Mouse (Mus musculus): Measurements from ENCODE around the gene Abt1. TPM values are rescaled to one million over a fixed set of nuclear protein-coding genes. Genes with fewer than 3 reads are reported as not detected.

Gene Abt1
- total and polyA plus RNA-seq, 2 experiments from 2014 or later: 4.9 to 5.2 TPM

DNA sequence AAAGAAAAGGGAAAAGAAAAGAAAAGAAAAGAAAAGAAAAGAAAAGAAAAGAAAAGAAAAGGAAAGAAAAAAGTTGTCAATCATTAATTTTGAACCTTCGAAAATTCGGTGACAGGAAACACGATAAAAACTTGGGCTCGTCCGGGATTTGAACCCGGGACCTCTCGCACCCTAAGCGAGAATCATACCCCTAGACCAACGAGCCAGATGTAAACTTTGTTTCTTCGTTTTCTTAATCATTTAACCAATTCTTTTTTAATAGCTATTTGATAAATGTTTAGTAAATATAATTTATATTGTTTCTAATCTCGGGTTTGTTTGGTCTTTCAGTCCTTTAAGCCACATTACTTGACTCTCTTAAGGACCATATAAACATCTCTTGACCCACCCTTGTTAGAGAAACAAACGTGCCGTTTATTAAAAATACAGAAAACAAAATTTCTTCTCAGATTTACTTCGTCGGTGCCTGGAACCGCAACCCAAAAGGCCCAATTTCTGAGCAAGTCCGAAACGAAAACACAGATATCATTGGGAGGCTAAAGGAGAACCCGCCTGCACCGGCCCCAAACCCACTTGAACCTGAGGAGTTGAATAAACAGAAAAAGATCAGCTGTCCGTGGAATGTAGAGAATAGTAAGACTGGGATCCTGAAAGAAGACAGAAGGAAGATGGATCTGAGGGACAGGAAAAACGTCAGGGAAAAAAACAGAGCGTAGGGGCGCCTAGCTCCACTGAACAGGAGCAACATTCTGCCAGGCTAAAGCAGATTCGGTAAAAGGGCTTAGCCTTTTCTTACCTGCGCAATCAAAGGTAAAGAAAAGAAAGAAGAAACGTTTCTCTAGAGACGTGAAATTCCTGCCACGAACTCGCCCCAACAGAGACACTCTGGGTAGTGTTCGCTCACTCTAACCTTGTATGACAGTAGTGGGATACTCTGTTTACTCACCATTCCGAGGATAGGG lies 13.5 kb upstream of the Abt1 start:
- H3K27me3 ChIP-seq (ENCODE audit: insufficient read depth, low read length): no peaks in the 10 kb centered on the region
- H3K27ac ChIP-seq (ENCODE audit: low read depth, low read length): no peak overlapping the region; the same call in 1 of the 2 replicates
- under 1% methylated on average over 32 of the region's 32 CpGs for WGBS
- H3K4me2 ChIP-seq (ENCODE audit: low read depth, low read length, poor library complexity, severe bottlenecking): peak overlapping the region; percentile 50
- peak; percentile 60 for DNase-seq (ENCODE audit: low spot score)
- no peaks in the 10 kb centered on the region for H3K9me3 ChIP-seq (ENCODE audit: low read length)
- H3K4me1 ChIP-seq (ENCODE audit: insufficient read depth, low read length): no peaks in the 10 kb centered on the region
- TF ChIP-seq CTCF (IDR thresholded peaks at IDR 0.05): no peak
- H3K4me3 ChIP-seq (ENCODE audit: low read depth, low read length): peak overlapping the region; percentile 43
- H3K9ac ChIP-seq (replicated peaks; ENCODE audit: low read length, poor library complexity, severe bottlenecking): peak overlapping the region; percentile 37
- no peaks in the 10 kb centered on the region for H3K36me3 ChIP-seq (ENCODE audit: insufficient read depth, low read length)
- no peak for ATAC-seq (ENCODE audit: low FRiP score)

DNA sequence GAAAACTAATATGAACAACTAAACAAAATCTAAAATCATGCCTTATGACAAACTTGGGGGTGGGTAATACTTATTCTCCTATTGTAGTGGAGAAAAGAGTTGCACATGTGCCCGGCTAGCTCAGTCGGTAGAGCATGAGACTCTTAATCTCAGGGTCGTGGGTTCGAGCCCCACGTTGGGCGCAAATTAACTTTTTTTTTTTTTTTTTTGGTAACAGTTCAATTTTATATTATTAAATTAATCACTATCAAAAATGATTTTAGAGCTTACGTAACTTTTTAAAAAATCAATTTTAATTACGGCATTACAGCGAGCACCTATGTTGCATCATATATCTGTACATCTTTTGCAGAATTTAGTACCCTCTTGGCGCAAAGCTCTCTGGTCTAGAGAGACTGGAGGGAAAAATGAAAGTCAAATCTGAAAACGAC lies 12.6 kb upstream of the Abt1 start:
- no peaks in the 10 kb centered on the region for H3K36me3 ChIP-seq (ENCODE audit: insufficient read depth, low read length)
- no peaks in the 10 kb centered on the region for H3K9me3 ChIP-seq (ENCODE audit: low read length)
- H3K4me2 ChIP-seq (ENCODE audit: low read depth, low read length, poor library complexity, severe bottlenecking): peak overlapping the region; percentile 74
- no peak for TF ChIP-seq CTCF (IDR thresholded peaks at IDR 0.05)
- H3K27ac ChIP-seq (ENCODE audit: low read depth, low read length): no peak overlapping the region
- H3K27me3 ChIP-seq (ENCODE audit: insufficient read depth, low read length): no peaks in the 10 kb centered on the region
- peak overlapping the region; percentile 50 for H3K4me3 ChIP-seq (ENCODE audit: low read depth, low read length)
- peak; percentile 70 for DNase-seq (ENCODE audit: low spot score)
- H3K9ac ChIP-seq (replicated peaks; ENCODE audit: low read length, poor library complexity, severe bottlenecking): no peak overlapping the region
- no peak for ATAC-seq (ENCODE audit: low FRiP score)
- H3K4me1 ChIP-seq (ENCODE audit: insufficient read depth, low read length): no peaks in the 10 kb centered on the region
- 2% methylated on average over 11 of the region's 11 CpGs for WGBS

DNA sequence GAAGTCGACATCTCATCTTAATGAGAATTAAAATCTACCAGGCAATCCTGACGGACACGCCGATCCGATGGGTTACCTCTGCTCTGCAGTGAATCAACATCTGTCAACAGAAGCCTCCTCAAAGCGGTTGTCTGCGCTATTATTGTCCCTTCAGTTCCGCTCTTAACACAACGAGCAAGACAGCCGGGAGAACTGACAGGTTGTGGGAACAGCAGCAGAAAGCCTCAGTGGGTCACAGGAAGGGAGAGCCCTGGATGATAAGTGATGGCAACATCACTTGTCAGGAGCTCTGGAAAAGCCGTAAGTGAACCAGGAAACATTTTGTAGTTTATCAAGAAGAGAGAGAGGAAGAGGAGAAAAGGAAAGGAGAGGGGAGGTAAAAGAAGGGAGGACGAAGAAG lies 12.0 kb upstream of the Abt1 start:
- H3K27me3 ChIP-seq (ENCODE audit: insufficient read depth, low read length): no peaks in the 10 kb centered on the region
- H3K9ac ChIP-seq (replicated peaks; ENCODE audit: low read length, poor library complexity, severe bottlenecking): peak overlapping the region; percentile 48; the same call in 1 of the 2 replicates
- H3K27ac ChIP-seq (ENCODE audit: low read depth, low read length): no peak overlapping the region
- ATAC-seq (ENCODE audit: low FRiP score): no peak
- TF ChIP-seq CTCF (IDR thresholded peaks at IDR 0.05): no peak
- H3K4me1 ChIP-seq (ENCODE audit: insufficient read depth, low read length): no peaks in the 10 kb centered on the region
- no peaks in the 10 kb centered on the region for H3K9me3 ChIP-seq (ENCODE audit: low read length)
- H3K36me3 ChIP-seq (ENCODE audit: insufficient read depth, low read length): no peaks in the 10 kb centered on the region
- peak overlapping the region; percentile 50 for H3K4me3 ChIP-seq (ENCODE audit: low read depth, low read length)
- 2% methylated on average over 12 of the region's 12 CpGs for WGBS
- no peak for DNase-seq (ENCODE audit: low spot score)
- H3K4me2 ChIP-seq (ENCODE audit: low read depth, low read length, poor library complexity, severe bottlenecking): peak overlapping the region; percentile 74

DNA sequence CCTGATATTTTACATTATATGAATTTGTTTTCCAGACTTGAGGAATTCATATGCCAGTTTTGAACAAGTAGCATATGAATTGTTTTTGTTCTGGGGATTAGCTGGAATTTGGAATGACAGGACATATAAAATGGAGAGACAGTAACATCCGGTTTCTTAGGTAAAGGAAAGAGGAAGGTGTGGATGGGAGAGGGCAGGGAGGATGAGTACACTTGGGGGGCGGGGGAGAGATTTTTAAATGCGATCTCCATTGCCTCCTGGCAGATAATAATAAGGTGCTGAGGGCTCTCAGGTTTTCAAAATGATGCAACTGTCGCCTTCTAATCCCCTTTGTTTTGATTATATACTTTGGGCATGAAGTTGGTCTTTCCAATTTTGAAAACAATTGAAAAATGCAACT lies 11.6 kb upstream of the Abt1 start:
- Histone ChIP-seq H3K9me3 (ENCODE audit: low read length) (no peaks in the 10 kb centered on the region), H3K4me2 (ENCODE audit: low read depth, low read length, poor library complexity, severe bottlenecking) (peak overlapping the region; percentile 74), H3K4me1 (ENCODE audit: insufficient read depth, low read length) (no peaks in the 10 kb centered on the region), H3K27me3 (ENCODE audit: insufficient read depth, low read length) (no peaks in the 10 kb centered on the region), H3K27ac (ENCODE audit: low read depth, low read length) (no peak overlapping the region), H3K9ac (replicated peaks; ENCODE audit: low read length, poor library complexity, severe bottlenecking) (no peak overlapping the region; the same call in 1 of the 2 replicates), H3K4me3 (ENCODE audit: low read depth, low read length) (peak overlapping the region; percentile 50), H3K36me3 (ENCODE audit: insufficient read depth, low read length) (no peaks in the 10 kb centered on the region)
- DNase-seq (ENCODE audit: low spot score) (no peak), ATAC-seq (ENCODE audit: low FRiP score) (no peak)
- no peak for TF ChIP-seq CTCF (IDR thresholded peaks at IDR 0.05)
- WGBS: 16% methylated on average over 4 of the region's 4 CpGs

DNA sequence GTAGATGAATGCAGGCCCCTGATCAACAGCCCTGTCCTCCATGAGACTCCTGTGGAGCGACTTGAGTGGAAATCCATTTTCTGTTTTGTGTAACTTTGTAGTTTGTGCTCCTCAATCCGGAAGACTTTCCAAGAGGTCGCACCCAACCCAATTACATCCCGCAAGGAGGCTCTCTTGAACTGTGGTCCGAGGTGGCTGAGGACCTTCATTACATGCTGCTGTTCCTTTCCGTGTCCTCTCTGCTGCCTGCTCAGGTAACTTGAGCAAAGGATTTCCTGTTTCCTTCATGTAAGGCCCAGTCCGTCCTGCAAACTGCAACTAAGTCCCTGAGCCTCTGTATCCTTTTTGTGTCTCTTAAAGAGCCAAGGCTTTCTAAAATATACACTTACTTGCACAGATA lies 10.8 kb upstream of the Abt1 start:
- ATAC-seq (ENCODE audit: low FRiP score): no peak
- 26% methylated on average over 7 of the region's 7 CpGs for WGBS
- Histone ChIP-seq H3K4me3 (ENCODE audit: low read depth, low read length) (no peak overlapping the region), H3K36me3 (ENCODE audit: insufficient read depth, low read length) (no peaks in the 10 kb centered on the region), H3K4me1 (ENCODE audit: insufficient read depth, low read length) (no peaks in the 10 kb centered on the region), H3K27me3 (ENCODE audit: insufficient read depth, low read length) (no peaks in the 10 kb centered on the region), H3K9me3 (ENCODE audit: low read length) (no peaks in the 10 kb centered on the region), H3K9ac (replicated peaks; ENCODE audit: low read length, poor library complexity, severe bottlenecking) (no peak overlapping the region), H3K4me2 (ENCODE audit: low read depth, low read length, poor library complexity, severe bottlenecking) (peak overlapping the region; percentile 26), H3K27ac (ENCODE audit: low read depth, low read length) (no peak overlapping the region)
- no peak for TF ChIP-seq CTCF (IDR thresholded peaks at IDR 0.05)
- DNase-seq (ENCODE audit: low spot score): no peak

DNA sequence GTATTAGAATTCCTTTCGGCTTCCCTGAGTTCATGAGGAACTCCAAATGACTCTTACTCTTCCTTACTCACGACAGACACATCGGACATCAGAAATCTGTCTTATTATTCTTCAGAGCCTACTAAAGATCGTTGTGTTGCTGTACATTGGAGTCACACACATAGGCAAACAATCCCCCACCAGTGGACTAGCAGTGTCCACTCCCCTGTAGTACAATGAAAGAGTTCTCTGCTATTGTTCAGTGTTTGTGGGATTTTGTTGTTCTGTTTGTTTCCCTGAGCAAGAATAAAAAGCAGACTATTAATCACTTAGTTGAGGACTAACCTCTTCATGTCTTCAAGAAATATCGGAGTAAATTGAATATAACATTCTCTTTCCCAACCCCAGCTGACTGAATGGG lies 10.1 kb upstream of the Abt1 start:
- WGBS: 52% methylated on average over 5 of the region's 5 CpGs
- ATAC-seq (ENCODE audit: low FRiP score): no peak
- DNase-seq (ENCODE audit: low spot score): no peak
- Histone ChIP-seq H3K9me3 (ENCODE audit: low read length) (no peaks in the 10 kb centered on the region), H3K27me3 (ENCODE audit: insufficient read depth, low read length) (no peaks in the 10 kb centered on the region), H3K27ac (ENCODE audit: low read depth, low read length) (no peak overlapping the region), H3K9ac (replicated peaks; ENCODE audit: low read length, poor library complexity, severe bottlenecking) (no peak overlapping the region), H3K4me1 (ENCODE audit: insufficient read depth, low read length) (no peaks in the 10 kb centered on the region), H3K36me3 (ENCODE audit: insufficient read depth, low read length) (no peaks in the 10 kb centered on the region), H3K4me2 (ENCODE audit: low read depth, low read length, poor library complexity, severe bottlenecking) (peak overlapping the region; percentile 75), H3K4me3 (ENCODE audit: low read depth, low read length) (no peak overlapping the region)
- no peak for TF ChIP-seq CTCF (IDR thresholded peaks at IDR 0.05)

Data from midbrain, postnatal 0 days (tissue).